Mouse (Mus musculus) naive thymus-derived CD4-positive, alpha-beta T cell, adult 2 months (primary cell): Measurements from ENCODE around the gene Fdxr.
A peak's percentile ranks its signal among the peaks of the same experiment; 100 is the strongest.

Experiments
- DNase-seq: peaks from one replicate; pipeline ENCODE4 v3.0.0-alpha.2; 2011; ENCODE audit warnings: low read depth

Gene Fdxr

GRCm38 (mm10) chr11:115276780-115277603, at the start of gene Fdxr:
Fdxr (minus strand) TSS chr11:115277050.
- peak; percentile 100 for DNase-seq

- DNase-seq = no peak
These were observed 46.5 kb upstream of the Fdxr start for GRCm38 (mm10) chr11:115323354-115323753.

- peak; percentile 85 for DNase-seq
These were observed 45.2 kb upstream of the Fdxr start, which contains the start of gene Ush1g for GRCm38 (mm10) chr11:115321906-115322693. Ush1g (minus strand) TSS chr11:115322041.

DNA sequence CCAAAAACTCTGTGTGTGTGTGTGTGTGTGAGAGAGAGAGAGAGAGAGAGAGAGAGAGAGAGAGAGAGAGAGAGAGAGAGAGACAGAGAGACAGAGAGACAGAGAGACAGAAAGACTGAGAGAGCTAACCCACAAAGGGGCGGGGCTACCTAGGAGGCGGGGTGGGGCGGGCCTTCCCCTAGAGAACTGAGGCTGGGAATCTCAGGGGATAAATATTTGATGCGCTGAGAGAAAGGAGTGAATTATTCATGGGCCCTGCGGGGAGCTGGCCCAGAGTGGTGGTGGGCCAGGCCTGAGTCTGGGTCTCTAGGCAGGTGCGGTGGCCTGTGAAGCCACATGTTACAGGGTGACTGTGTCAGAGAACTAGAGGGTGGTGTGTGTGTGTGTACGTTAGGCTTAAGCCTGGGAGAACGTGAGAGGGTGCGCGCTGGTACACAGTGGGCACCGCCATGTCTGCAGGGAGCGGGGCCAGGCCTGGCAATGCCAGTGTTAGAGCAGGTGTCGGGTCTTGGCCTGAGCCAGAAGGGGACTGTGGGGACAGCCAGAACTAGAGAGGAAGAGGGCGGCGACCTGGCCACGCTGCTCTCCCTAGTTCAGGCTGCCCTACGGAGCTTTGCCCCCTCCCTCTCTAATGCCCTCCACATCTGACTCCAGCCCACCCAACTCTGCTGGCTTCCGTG, 43.0 kb upstream of the Fdxr start:
- DNase-seq = no peak

- no peak for DNase-seq
These were observed 41.6 kb upstream of the Fdxr start for GRCm38 (mm10) chr11:115318245-115319027.

DNA sequence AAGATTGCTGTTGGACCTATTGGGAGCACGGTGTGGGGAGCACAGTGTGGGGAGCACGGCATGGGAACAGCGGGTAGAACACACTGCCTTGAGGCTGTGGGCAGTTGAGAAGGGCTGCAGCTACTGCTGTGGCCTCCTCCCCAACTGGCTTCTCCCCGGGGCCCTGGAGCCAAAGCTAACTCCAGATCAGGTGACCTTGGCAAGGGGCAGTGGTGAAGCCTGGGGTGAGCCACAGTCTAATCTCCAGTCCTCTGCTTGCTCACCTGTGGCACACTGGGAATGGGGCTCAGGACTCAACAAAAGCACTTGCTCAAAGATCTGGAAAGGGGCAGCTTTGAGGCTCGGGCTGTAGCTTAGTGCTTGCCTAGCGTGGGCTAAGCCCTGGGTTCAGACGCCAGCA, 40.4 kb upstream of the Fdxr start:
- no peak for DNase-seq

- no peak for DNase-seq
These were observed 37.4 kb upstream of the Fdxr start for GRCm38 (mm10) chr11:115314249-115314648.

DNA sequence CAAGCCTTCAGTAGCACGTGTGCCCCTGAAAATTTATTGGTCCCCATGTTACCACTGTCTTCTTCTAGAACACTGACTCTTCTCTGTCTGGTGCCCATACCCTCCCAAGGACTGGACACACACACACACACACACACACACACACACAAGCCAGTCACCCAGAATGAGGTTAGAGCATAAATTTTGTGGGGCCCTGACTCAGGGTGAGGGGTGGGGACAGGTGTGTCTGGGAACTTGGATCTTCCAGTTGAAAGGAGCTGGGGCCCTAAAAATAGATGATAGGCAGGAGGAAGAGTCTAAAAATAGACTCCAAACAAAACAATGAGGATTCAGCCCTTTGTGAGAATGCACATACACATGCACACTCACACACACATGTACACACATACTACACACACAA, 31.9 kb upstream of the Fdxr start:
- DNase-seq = no peak

DNA sequence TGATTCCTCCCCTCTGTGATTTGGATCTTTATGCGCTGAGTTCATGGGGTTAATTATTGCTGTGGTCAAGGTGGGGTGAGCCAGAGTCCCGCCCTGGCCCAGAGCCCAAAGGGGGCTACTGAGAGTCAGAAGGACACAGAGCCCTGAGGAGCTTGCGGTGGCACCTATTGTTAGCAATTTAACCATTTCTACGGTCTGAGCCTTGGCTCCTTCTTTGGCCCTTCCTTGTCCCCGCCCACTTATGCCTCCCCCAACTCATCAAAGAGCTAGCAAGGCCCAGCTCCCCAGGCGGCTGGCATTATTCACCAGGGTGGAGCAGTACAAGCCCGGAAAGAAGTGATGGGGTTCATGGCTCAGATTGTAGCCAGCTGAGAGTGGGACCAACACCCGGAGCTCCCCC, 30.0 kb upstream of the Fdxr start, which contains the start of gene Otop2:
Gene Otop2, plus strand, starts transcription at position 301 of the 400 bp plus-strand sequence.
- DNase-seq = no peak

- no peak for DNase-seq
These were observed 26.3 kb upstream of the Fdxr start for GRCm38 (mm10) chr11:115303167-115303566.

DNA sequence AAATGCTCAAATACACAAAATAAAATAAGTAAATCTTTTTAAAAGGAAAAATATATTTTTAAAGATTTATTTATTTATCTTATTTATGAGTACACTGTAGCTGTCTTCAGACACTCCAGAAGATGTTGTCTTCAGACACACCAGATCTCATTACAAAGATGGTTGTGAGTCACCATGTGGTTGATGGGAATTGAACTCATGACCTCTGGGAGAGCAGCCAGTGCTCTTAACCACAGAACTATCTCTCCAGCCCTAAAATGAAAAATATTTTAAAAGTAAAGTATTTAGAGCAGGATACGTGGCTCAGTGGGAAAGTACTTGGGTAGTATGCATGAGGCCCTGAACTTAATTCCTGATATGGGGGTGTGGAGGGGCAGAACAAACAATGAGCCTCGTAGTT, 24.5 kb upstream of the Fdxr start:
- no peak for DNase-seq

- DNase-seq = no peak
These were observed 23.9 kb upstream of the Fdxr start for GRCm38 (mm10) chr11:115300745-115301144.

DNA sequence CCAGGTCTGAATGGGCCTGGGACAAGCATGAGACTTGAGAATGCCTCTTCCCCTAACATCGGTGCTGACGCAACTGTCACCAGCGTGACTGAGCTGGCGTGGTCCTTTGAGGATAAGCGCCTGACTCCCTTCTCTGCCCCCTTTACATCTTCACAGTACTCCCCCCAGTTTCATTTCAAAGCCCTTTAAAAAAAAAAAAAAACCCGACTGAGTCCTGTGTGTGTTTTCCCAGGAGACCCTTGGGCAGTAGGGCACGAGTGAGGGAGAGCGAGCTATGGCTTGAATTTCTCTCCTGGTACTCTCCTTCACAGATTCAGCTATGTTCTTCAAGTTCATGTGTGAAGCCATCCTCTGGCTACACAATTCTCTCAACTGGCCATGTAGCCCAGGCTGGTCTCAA, 21.3 kb upstream of the Fdxr start:
- DNase-seq = no peak

DNA sequence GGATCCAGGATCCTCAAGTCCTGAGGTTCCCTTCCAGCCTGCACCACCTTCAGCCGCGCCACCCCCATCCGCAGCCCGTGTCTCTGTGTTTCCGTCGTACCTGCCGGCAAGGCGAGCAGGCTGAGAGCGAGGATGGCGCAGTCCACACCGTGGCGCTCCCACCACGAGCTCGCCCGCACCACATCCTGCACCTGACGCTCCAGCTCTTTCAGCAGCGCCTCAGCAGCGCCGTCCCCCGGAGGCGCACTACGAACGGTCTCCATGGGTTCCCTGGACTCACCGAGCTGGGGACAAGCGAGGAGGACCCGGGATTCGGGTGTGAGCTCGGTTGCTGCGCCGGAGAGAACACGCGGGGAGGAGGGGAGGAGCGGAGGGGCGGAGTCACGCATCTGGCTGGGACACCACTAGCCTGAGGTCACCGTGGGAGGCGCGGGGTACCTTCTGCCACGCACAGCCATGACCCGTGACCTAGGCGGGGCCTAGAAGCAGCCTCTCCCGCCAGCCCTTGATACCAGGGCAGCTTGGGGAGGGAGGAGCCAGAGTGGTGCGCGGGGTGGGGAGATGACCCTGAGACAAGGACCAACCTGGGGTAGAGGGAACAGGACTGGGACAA, 20.5 kb upstream of the Fdxr start, which contains the start of gene Fads6:
Gene Fads6, minus strand, starts transcription at position 450 of the 613 bp plus-strand sequence.
- peak; percentile 87 for DNase-seq

GRCm38 (mm10) chr11:115296471-115297210, 19.8 kb upstream of the Fdxr start:
- DNase-seq = no peak

DNA sequence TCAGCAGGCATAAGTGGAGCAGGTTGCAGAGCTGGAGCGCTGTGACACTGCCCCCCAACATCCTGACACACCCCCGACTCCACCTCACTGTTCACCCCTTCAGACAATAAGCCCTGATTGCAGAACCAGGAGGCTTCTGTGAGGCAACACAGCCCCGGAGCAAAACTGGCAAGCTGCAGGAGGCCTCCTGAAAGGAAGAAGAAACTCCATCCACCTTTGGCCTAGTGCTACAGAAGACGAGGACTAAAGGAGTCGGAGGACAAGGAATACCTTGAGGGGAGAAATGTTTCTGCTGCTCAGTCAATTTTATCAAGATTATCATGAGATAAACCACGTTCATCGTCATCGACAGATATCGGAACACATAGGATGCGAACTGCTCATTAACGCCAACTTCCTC, 19.1 kb upstream of the Fdxr start:
- no peak for DNase-seq

DNA sequence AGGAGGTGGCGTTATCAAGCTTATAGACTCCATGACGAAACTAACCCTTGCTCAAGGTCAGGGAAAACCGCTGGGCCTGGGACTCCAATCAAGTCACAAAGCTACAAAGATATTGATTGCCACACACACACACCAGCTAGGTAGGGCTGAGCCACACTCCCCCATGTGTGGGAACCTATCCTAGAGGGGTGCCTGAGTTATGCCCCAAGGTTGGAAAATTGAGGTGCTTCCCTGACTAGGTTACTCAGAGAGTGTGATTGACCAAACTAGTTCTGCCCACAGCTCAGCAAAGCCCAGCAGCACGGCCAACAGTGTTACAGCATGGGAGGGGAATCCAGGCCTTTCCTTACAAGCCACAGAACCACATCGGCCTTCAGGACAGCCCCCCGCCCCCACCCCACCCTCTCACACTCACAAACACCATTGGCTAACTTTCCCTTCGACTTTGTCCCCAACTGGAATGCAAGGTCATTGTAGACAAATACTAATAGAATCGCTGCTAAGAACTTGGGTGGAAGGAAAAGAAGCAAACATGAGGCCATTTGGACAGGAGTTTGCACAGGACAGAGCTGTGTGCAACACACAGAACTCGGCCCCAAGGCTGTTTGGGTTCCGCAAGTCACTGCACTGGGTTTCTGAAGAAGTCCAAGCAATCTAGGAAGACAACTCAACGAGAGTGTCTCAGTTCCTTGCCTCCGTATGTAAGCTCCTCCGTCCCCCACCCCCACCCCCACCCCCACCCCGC, 16.0 kb upstream of the Fdxr start:
- no peak for DNase-seq

GRCm38 (mm10) chr11:115291503-115291902, 14.7 kb upstream of the Fdxr start:
- no peak for DNase-seq

- no peak for DNase-seq
These were observed 14.1 kb upstream of the Fdxr start for GRCm38 (mm10) chr11:115290919-115291318.

GRCm38 (mm10) chr11:115290314-115290713, 13.5 kb upstream of the Fdxr start:
- no peak for DNase-seq
